Mouse (Mus musculus) spleen, adult 2 months (tissue): Measurements from ENCODE around the gene Abhd4.

Experiments
- CTCF ChIP-seq: fragments of 200-500 bp; IDR thresholded peaks from 2 replicates; pipeline ENCODE4 v1.5.1; 2011; ENCODE audit warnings: mild to moderate bottlenecking, inconsistent platforms; ENCODE audit not compliant: insufficient read depth, insufficient read length, insufficient replicate concordance; ENCODE audit errors: extremely low read depth
- POLR2A ChIP-seq: fragments of 200-500 bp; IDR thresholded peaks from 2 replicates; pipeline ENCODE4 v1.6.1; 2011; ENCODE audit warnings: low read depth, low read length, inconsistent platforms

DNA sequence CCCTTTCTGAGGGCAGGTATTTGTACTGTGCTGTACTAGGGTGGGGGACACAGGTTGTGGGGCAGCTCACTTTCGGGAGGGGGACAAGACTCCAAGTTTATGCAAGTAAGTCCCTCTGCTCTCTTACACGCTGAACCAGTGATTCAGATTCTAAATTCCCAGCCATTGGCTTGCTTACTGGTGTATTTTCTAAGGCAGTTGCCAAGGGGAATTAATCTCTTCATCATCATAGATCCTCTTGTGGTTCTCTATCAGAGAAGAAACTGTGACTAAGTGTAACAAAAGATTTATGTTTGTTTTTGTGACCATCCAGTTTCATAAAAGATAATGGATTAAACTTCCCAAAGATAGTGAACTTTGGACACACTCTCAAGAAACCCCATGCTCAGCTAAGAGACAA, 40.3 kb upstream of the Abhd4 start:
- TF ChIP-seq CTCF = no peak
- TF ChIP-seq POLR2A = no peak
